Mouse (Mus musculus): ENCODE measurements around the gene Anxa3. TPM values are rescaled to one million over a fixed set of nuclear protein-coding genes. Genes with fewer than 3 reads are reported as not detected.

The Anxa3 gene
- polyA plus RNA-seq, 1 experiment from 2014 or later, result 86.7 TPM

GRCm38 (mm10) chr5:96824769-96825327 is 31.7 kb downstream of the Anxa3 start:
- no peaks in the 10 kb centered on the region for H3K36me3 ChIP-seq (ENCODE audit: insufficient read depth, low read length)
- DNase-seq (ENCODE audit: low spot score) (no peak), ATAC-seq (replicated peaks; ENCODE audit: low FRiP score, low read depth) (no peak)
- H3K9ac ChIP-seq (ENCODE audit: low read depth, low read length), result no peak overlapping the region
- WGBS, result 84% methylated on average over 13 of the region's 13 CpGs
- no peak overlapping the region for H3K4me2 ChIP-seq (ENCODE audit: low read length)
- H3K27ac ChIP-seq, result no peak overlapping the region
- no peaks in the 10 kb centered on the region for H3K4me1 ChIP-seq (replicated peaks; ENCODE audit: insufficient read depth, low read length)
- no peak overlapping the region for H3K4me3 ChIP-seq (replicated peaks; ENCODE audit: low read depth, low read length)
- H3K27me3 ChIP-seq (ENCODE audit: insufficient read depth, low read length), result no peaks in the 10 kb centered on the region
- H3K9me3 ChIP-seq (replicated peaks; ENCODE audit: low read length), result no peaks in the 10 kb centered on the region
- TF ChIP-seq CTCF (IDR thresholded peaks at IDR 0.05; ENCODE audit: low read depth), result no peak

- ATAC-seq (replicated peaks; ENCODE audit: low FRiP score, low read depth) (no peak), DNase-seq (ENCODE audit: low spot score) (no peak)
- WGBS, result 68% methylated on average over 1 of the region's 1 CpGs
- Histone ChIP-seq H3K9me3 (replicated peaks; ENCODE audit: low read length) (no peaks in the 10 kb centered on the region), H3K4me2 (ENCODE audit: low read length) (no peak overlapping the region), H3K4me1 (replicated peaks; ENCODE audit: insufficient read depth, low read length) (no peaks in the 10 kb centered on the region), H3K4me3 (replicated peaks; ENCODE audit: low read depth, low read length) (no peak overlapping the region), H3K27ac (no peak overlapping the region), H3K36me3 (ENCODE audit: insufficient read depth, low read length) (no peaks in the 10 kb centered on the region), H3K9ac (ENCODE audit: low read depth, low read length) (no peak overlapping the region), H3K27me3 (ENCODE audit: insufficient read depth, low read length) (no peaks in the 10 kb centered on the region)
- no peak for TF ChIP-seq CTCF (IDR thresholded peaks at IDR 0.05; ENCODE audit: low read depth)
Observed at GRCm38 (mm10) chr5:96827176-96827575, 34.0 kb downstream of the Anxa3 start.

DNA sequence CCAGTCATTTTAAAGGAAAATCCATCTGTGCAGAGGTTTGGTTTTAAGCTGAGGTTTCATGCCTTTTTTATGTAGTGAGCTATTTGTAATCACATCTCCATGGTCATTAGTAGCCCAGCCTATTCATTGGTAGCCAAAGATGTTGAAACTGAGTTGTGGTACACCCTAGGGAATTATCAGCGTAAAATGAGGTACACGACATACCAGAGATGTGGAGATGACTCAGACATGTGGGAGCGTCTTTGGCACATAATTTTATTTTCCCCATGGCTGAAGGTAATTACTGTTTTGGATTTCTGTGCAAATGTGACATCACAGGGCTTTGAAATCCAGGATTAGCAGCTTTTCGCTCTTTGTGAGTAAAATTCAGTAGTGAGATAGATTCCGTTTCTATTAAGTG is 41.2 kb downstream of the Anxa3 start:
- WGBS, result 84% methylated on average over 5 of the region's 5 CpGs
- Histone ChIP-seq H3K4me1 (replicated peaks; ENCODE audit: insufficient read depth, low read length) (no peaks in the 10 kb centered on the region), H3K9me3 (replicated peaks; ENCODE audit: low read length) (no peaks in the 10 kb centered on the region), H3K27ac (no peak overlapping the region), H3K36me3 (ENCODE audit: insufficient read depth, low read length) (0 out of 2 replicates have a peak, but pooled peaks cover 9% of the 10 kb centered on the region), H3K27me3 (ENCODE audit: insufficient read depth, low read length) (no peaks in the 10 kb centered on the region), H3K4me2 (ENCODE audit: low read length) (no peak overlapping the region), H3K9ac (ENCODE audit: low read depth, low read length) (no peak overlapping the region), H3K4me3 (replicated peaks; ENCODE audit: low read depth, low read length) (no peak overlapping the region)
- DNase-seq (ENCODE audit: low spot score) (no peak), ATAC-seq (replicated peaks; ENCODE audit: low FRiP score, low read depth) (no peak)
- TF ChIP-seq CTCF (IDR thresholded peaks at IDR 0.05; ENCODE audit: low read depth), result no peak

DNA sequence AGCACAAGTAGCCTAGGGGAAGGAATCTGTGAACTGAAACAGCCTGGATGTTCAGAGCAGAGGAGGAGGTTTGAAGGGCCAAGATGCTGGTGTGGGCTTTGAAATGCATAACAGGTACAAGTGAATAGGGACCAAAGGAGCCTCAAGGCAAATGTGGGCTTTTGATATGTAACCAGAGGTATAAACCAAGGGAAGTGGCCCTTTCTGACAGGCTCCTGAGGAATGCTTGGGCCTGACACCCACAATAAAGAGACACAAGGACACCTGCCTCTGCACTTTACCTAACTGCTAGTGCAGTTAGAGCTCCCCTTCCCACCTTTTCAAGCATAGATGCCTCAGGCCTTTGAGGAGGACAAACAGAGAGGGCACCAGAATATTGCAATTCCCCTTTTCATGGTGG is 54.8 kb downstream of the Anxa3 start:
- no peaks in the 10 kb centered on the region for H3K4me1 ChIP-seq (replicated peaks; ENCODE audit: insufficient read depth, low read length)
- H3K36me3 ChIP-seq (ENCODE audit: insufficient read depth, low read length), result no peaks in the 10 kb centered on the region
- TF ChIP-seq CTCF (IDR thresholded peaks at IDR 0.05; ENCODE audit: low read depth), result no peak
- H3K27ac ChIP-seq, result no peak overlapping the region
- no peak overlapping the region for H3K9ac ChIP-seq (ENCODE audit: low read depth, low read length)
- H3K9me3 ChIP-seq (replicated peaks; ENCODE audit: low read length), result no peaks in the 10 kb centered on the region
- H3K4me2 ChIP-seq (ENCODE audit: low read length), result no peak overlapping the region
- H3K27me3 ChIP-seq (ENCODE audit: insufficient read depth, low read length), result no peaks in the 10 kb centered on the region
- ATAC-seq (replicated peaks; ENCODE audit: low FRiP score, low read depth) (no peak), DNase-seq (ENCODE audit: low spot score) (no peak)
- H3K4me3 ChIP-seq (replicated peaks; ENCODE audit: low read depth, low read length), result no peak overlapping the region

DNA sequence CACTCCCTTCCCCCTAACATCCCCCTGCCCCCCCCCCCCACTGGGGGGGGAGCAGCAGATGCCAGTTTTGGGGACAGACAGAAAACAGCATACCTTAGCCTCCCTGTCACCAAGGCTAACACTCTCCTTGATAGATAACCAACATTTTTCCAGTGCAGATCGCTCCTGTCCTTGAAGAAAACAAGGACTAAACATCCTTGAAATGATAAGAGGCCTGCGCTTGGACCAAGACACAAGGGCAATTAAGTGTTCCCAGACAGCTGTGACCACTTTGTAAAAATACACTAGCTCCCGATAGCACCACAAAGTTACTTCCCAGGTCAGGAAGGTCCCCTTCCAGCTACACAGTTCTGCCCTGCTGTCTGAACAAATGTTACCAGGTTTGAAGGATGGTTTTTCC is 55.2 kb downstream of the Anxa3 start:
- H3K27ac ChIP-seq, result no peak overlapping the region
- H3K9me3 ChIP-seq (replicated peaks; ENCODE audit: low read length), result no peaks in the 10 kb centered on the region
- no peak overlapping the region for H3K4me3 ChIP-seq (replicated peaks; ENCODE audit: low read depth, low read length)
- H3K36me3 ChIP-seq (ENCODE audit: insufficient read depth, low read length), result no peaks in the 10 kb centered on the region
- H3K4me2 ChIP-seq (ENCODE audit: low read length), result no peak overlapping the region
- H3K27me3 ChIP-seq (ENCODE audit: insufficient read depth, low read length), result no peaks in the 10 kb centered on the region
- no peak for DNase-seq (ENCODE audit: low spot score)
- no peak for ATAC-seq (replicated peaks; ENCODE audit: low FRiP score, low read depth)
- TF ChIP-seq CTCF (IDR thresholded peaks at IDR 0.05; ENCODE audit: low read depth), result no peak
- WGBS, result 61% methylated on average over 3 of the region's 3 CpGs
- H3K9ac ChIP-seq (ENCODE audit: low read depth, low read length), result no peak overlapping the region
- no peaks in the 10 kb centered on the region for H3K4me1 ChIP-seq (replicated peaks; ENCODE audit: insufficient read depth, low read length)

DNA sequence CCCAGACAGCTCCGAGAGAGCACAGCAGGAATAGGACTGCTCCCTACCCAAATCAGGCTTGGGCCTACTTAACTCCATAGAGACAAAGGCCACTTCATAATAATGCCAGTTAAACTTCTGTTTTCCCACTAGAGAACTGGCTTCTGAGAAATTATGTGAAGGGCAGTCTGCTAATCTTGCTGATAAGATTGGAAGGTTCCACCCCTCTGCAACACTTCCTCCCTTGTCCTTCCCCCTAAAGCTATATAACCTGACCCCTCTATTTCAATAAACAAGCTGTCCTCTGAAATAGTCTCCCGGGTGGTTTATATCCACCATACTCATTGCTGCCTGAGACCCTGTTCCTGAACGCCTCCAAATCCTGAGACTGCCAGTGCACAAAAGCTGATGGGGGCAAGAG is 56.1 kb downstream of the Anxa3 start:
- H3K9ac ChIP-seq (ENCODE audit: low read depth, low read length), result no peak overlapping the region
- no peak for ATAC-seq (replicated peaks; ENCODE audit: low FRiP score, low read depth)
- no peak for TF ChIP-seq CTCF (IDR thresholded peaks at IDR 0.05; ENCODE audit: low read depth)
- no peaks in the 10 kb centered on the region for H3K27me3 ChIP-seq (ENCODE audit: insufficient read depth, low read length)
- H3K36me3 ChIP-seq (ENCODE audit: insufficient read depth, low read length), result no peaks in the 10 kb centered on the region
- 47% methylated on average over 3 of the region's 3 CpGs for WGBS
- H3K9me3 ChIP-seq (replicated peaks; ENCODE audit: low read length), result no peaks in the 10 kb centered on the region
- peak; percentile 38 for DNase-seq (ENCODE audit: low spot score)
- H3K4me3 ChIP-seq (replicated peaks; ENCODE audit: low read depth, low read length), result no peak overlapping the region
- no peak overlapping the region for H3K4me2 ChIP-seq (ENCODE audit: low read length)
- no peak overlapping the region for H3K27ac ChIP-seq
- no peaks in the 10 kb centered on the region for H3K4me1 ChIP-seq (replicated peaks; ENCODE audit: insufficient read depth, low read length)

DNA sequence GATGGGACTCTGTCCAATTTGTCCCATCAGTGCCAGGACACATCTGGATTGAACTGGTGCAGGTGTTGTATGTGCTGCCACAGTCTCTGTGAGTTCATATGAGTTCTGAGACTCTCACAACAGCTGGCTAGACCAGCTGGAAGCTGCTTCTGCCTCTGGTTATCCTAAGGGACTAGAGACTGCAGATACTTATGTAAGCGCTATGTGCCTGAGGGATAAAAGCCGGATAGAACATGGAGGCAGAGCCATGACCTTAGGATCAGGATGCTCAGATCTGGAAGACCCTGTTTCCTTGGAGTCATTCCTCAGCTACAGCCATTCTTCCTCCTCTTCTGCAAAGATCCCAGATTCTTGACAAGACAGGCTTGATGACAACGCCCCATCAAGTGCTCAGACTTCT is 60.3 kb downstream of the Anxa3 start:
- Histone ChIP-seq H3K9me3 (replicated peaks; ENCODE audit: low read length) (no peaks in the 10 kb centered on the region), H3K4me3 (replicated peaks; ENCODE audit: low read depth, low read length) (no peak overlapping the region), H3K36me3 (ENCODE audit: insufficient read depth, low read length) (no peaks in the 10 kb centered on the region), H3K4me2 (ENCODE audit: low read length) (no peak overlapping the region), H3K27ac (no peak overlapping the region), H3K27me3 (ENCODE audit: insufficient read depth, low read length) (no peaks in the 10 kb centered on the region), H3K9ac (ENCODE audit: low read depth, low read length) (no peak overlapping the region), H3K4me1 (replicated peaks; ENCODE audit: insufficient read depth, low read length) (no peaks in the 10 kb centered on the region)
- WGBS, result 84% methylated on average over 3 of the region's 3 CpGs
- ATAC-seq (replicated peaks; ENCODE audit: low FRiP score, low read depth) (no peak), DNase-seq (ENCODE audit: low spot score) (no peak)
- no peak for TF ChIP-seq CTCF (IDR thresholded peaks at IDR 0.05; ENCODE audit: low read depth)

Measured in kidney, postnatal 0 days (tissue).